Mouse (Mus musculus) right cerebral cortex, adult 18-20 months (tissue): Measurements from ENCODE around the gene Gzmf.
"Not testable (repeated sequence)": the region's sequence is repeated elsewhere in the genome, so short reads cannot be mapped to it uniquely, and the experiment has no call there.

ENCODE experiments used
- DNase-seq: peaks from one replicate; pipeline ENCODE4 v3.0.0; 2022; ENCODE audit warnings: mixed read lengths

The Gzmf gene

DNA sequence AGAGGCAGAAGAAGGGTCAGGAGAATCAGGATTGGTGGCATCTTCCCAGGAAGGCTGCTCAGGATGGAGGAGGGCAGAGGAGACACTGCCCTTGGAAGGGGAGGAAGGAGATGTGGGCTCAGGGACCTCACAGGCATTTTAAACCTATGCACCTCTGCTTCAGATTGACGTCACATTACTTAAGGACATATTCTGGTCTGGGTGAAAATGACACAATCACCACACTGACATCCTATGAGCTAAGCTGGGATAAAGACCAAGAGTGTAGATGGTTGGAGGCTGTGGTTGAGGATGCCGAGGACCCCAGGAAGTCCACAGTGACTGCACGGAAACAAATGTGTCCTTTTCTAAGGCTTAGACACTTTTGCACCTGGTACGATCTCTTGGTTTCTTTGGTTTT, at the start of gene Gzmf:
TSS of gene Gzmf (minus strand) at position 101 of the 400 bp plus-strand sequence.
- DNase-seq = no peak

DNA sequence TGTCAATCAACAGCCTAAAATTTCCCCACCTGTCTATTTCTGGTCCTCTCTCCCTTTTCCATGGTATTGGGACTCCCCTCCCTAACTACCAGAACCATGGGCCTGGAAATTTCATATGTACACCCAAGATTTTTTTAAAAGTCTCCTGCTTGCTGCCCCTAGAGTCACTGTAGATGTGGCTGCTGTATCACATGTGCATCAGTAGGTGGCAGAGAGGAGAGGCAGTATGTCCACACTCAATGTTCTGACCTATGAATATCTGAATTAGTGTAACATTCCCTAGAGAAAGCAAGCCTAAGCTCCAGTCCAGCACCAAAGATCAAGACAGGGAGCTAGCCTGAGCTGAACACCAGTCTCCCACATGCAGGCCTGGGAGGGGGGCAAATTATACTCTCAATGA, 29.2 kb upstream of the Gzmf start:
- DNase-seq = no peak

DNA sequence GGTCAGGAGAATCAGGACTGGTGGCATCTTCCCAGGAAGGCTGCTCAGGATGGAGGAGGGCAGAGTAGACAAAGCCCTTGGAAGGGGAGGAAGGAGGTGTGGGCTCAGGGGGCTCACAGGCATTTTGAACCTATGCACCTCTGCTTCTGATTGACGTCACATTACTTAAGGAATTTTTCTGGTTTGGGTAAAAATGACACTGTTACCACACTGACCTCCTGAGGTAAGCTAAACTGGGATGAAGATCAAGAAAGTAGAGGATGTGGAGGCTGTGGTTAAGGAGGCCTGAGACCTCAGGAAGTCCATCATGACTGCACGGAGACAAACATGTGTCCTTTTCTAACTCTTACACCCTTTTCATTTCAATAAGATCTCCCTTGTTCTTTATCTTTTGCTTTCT, 23.3 kb upstream of the Gzmf start, which contains the start of gene Gzmc:
TSS of gene Gzmc (minus strand) at position 101 of the 400 bp plus-strand sequence.
- DNase-seq = no peak

DNA sequence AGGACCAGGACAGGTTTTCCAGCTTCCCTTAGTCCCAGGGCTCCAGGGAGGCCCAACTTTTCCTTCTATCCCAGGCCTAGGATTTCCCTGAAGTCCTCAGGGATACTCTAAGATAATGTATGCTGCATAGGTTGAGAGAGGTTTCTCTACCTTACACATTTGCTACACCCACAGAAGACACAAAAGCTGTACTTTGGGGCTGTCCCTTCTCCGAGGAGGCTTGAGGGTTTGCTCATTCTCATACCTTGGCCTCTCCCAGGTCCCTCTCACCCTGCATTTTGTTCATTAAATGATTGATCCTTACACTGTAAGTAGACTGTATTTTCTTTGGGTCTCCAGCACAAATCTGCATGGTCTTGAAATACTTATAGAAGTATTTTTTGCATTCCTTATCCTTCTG, 5.6 kb downstream of the Gzmf start:
- DNase-seq = no peak

DNA sequence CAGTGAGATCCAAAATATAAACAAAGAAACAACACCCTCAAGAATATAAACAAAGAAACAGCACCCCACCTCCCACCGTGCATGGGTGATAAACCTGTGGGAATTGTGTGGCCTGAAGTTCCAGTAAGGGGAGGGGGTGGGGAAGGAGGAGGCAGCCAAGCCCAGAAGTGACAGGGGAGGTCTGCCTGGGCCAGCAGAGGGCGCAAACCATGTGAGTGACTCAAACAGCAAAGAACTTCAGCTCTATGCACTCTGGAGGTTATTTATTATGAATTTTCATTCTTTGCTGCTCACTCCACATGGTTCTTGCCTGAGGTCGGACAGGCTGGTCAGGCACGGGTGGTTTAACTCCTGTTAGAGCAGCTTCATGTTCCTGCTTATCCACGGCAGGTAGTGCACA, 6.2 kb downstream of the Gzmf start:
- not testable (repeated sequence) for DNase-seq

DNA sequence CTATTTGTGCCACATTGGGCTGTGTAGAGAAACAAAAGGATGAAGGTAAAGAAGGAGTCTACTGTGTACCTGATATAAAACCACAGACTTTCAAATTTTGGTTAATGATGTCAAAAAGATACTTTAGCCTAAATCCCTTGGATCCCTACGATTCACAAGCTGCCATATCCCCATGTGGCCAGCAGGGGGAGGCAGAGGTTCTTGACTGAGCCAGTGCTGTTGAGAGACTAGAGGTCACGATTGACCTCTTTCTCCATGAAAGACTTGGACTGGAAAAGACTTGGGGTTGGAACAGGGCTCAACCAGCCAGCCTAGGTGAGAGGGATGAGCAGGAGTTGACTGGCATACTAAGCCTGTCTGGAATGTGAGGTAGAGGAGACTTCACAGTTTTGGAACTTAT, 7.2 kb downstream of the Gzmf start:
- DNase-seq = peak; percentile 50

DNA sequence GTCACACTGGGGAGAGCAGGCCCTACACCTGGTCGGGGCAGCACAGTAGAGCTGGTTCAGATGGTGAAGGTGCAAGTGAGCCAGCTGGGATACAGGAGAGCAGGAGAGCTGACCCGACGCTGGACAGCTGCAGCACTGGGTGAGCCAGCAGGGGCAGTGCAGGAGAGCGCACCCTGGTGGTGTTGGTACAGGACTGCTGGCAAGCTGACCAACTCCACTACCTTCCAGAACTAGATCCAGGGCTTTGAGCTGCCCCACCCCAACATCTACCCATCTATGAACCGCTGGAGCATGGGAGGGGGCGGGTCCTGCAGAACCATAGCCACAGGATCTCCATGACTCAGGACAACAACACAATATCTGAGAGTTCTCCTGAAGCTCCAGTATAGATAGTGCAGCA, 24.3 kb downstream of the Gzmf start:
- DNase-seq = no peak

DNA sequence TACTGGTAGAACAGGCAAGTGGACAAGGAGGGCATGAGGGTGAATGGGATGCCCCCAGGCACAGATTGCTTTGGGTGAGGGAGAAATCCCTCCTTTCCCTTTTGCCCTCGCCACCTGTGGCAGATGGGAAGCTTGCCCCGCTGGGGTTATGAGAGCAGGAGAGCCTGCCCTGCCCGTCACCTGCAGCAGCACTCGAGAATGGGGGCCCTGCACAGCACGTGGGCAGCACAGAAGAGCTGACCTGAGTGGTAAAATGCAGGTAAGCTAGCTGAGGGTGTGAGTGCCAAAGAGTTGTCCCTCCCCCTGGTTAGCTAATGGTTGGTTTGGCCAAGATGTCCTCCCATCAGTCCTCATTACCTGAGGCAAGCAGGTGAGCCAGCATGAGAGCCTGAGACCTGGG, 24.7 kb downstream of the Gzmf start:
- DNase-seq = no peak

DNA sequence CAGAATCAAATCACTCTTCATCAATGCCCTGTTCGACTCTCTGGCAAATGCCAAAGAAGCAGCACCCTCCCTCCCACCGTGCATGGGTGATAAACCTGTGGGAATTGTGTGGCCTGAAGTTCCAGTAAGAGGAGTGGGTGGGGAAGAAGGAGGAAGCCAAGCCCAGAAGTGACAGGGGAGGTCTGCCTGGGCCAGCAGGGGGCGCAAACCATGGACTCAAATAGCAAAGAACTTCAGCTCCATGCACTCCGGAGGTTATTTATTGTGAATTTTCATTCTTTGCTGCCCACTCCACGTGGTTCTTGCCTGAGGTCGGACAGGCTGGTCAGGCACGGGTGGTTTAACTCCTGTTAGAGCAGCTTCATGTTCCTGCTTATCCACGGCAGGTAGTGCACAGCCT, 33.6 kb downstream of the Gzmf start:
- peak; percentile 14 for DNase-seq

DNA sequence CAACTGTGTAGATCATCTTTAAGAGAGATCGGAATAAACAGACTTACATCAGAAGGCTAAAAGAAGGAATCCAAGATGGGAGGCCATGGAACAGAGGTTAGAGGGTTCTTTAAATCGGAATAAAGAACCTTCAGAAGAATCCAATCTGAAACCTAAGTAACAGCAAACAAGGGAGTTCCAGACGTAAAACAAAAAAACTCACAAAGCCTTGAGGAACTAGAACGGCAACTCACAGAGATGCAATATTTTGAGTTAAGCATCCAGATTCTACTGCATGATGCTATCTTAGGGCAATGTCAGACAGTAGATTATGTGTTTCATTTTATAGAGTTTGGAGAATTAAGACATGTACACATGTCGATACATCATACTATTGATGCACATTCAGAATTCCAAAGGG, 36.7 kb downstream of the Gzmf start, which contains the start of gene Gzmn:
TSS of gene Gzmn (minus strand) at position 101 of the 400 bp plus-strand sequence.
- no peak for DNase-seq

DNA sequence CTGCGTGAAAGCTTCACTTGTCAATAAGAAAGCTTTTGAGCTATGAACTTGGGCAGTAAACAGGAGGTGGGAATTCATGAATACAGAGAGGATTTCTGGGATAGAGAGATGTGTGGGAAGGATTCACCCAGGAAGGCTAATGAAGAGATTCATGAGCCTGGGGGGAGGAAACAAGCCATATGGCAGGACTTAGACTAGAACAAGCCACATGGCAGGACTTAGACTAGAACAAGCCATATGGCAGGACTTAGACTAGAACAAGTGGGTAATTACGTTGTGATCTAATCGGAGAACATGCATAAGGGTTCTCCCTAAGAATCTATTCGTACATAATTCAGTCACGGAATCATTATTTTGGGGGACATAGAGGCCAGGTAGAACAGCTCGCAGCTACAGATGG, 37.8 kb downstream of the Gzmf start:
- DNase-seq = peak; percentile 13

DNA sequence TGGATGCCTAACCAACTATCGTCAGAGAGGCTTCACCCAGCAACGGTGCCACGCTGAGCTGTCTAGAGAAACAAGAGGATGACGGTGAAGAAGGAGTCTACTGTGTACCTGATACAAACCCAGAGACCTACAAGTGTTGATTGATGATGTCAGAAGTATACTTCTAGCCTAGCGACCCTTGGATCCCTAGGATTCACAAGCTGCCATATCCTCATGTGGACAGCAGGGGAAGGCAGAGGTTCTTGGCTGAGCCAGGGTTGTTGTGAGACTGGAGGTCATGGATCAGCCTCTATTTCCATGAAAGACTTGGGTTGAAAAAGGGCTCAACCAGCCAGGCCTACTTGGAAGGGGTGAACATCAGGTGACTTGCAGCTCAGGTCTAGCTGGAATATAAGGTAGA, 38.5 kb downstream of the Gzmf start:
- DNase-seq = no peak

DNA sequence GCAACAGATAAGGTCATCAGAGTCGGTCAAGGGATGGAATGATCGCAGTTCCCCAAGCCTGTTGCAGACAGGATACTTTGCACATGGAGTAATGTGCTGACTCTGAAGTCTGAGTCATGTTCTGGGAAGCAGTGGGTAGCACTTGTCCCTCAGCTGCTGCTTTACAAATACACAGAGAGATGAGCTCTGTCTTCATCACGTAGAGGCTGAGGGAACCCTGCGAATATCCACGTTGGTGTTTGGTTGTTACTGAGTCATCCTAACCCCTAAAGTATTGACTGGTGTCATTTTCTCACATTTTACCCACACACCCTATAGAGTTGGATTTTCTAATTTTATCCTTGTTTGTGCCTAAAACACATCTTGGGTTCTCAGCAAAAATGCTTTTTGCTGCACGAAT, 43.2 kb downstream of the Gzmf start:
- peak; percentile 60 for DNase-seq

DNA sequence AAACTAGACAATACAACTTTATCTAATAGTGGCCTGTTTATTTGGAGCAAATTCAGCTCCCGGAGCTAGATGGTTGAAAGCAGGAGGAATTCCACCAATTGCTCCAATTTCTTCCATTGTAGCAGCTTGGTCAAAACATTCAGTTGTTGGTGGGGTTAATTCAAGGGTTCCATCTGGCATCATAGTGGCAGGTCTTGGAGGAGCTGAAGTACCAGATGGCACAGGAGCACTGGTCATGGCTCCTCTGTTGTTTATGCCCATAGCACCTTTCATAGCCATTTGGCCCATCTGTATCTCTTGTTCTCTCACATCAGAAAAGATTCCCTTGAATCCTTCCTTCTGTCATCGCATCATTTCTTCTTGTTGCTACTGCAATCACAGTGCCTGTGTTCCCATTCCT, 49.1 kb downstream of the Gzmf start:
- no peak for DNase-seq

DNA sequence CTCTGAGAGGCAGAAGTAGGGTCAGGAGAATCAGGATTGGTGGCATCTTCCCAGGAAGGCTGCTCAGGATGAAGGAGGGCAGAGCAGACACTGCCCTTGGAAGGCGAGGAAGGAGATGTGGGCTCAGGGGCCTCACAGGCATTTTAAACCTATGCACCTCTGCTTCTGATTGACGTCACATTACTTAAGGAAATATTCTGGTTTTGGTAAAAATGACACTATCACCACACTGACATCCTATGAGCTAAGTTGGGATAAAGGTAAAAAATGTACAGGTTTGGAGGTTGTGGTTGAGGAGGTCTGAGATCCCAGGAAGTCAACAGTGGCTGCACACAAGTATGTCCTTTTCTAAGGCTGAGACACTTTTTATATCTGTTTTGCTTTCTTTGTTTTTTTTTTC, 51.7 kb downstream of the Gzmf start, which contains the start of gene Gzmg:
TSS of gene Gzmg (minus strand) at position 101 of the 400 bp plus-strand sequence.
- DNase-seq = not testable (repeated sequence)

DNA sequence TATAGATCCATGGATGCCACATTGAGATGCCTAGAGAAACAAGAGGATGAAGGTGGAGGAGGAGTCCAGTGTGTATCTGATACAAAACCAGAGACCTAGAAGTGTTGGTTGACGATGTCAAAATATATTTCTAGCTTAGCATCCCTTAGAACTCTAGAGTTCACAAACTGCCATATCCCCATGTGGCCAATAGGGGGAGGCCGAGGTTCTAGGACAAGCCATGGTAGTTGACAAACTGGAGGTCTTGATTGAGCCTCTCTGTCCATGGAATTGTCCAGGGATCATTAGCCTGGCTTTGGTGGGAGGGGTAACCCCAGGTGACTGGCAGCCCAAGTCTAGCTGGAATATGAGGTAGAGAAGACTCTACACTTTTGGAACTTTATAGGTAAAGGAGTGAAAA, 55.9 kb downstream of the Gzmf start:
- no peak for DNase-seq
